Mouse (Mus musculus) liver, postnatal 0 days (tissue): ENCODE results near the gene Dcaf11.

ENCODE experiments used
- CTCF ChIP-seq: sonication (generic); IDR thresholded peaks from 2 replicates; pipeline ENCODE4 v1.5.1; 2016; ENCODE audit warnings: antibody characterized with exemption, low read depth
- EP300 ChIP-seq: IDR thresholded peaks from 2 replicates; pipeline ENCODE4 v1.6.1; 2016; ENCODE audit warnings: antibody characterized with exemption, low read depth, mild to moderate bottlenecking

- peak; percentile 45 for TF ChIP-seq CTCF
- TF ChIP-seq EP300: no peak
These were observed 58.0 kb downstream of the Dcaf11 start, which contains the start of gene Rec8 for GRCm38 (mm10) chr14:55617822-55618221.
